Mouse (Mus musculus) embryonic facial prominence, embryonic 11.5 days (tissue): Measurements from ENCODE around the gene Rcn3. TPM values are rescaled to one million over a fixed set of nuclear protein-coding genes. Genes with fewer than 3 reads are reported as not detected.

ENCODE experiments used
- microRNA counts: library from miRNA; unstranded; fragments of <30 nt; microRNA quantifications from one replicate; lab custom pipeline; 2016
- microRNA-seq: library from miRNA; unstranded; fragments of <30 nt; microRNA quantifications from one replicate; pipeline ENCODE4, GENCODE M21; 2016; ENCODE audit warnings: borderline number of aligned reads
- polyA plus RNA-seq: library from polyadenylated mRNA; unstranded; fragments of >200 nt; fragmentation: Nextera tagmentation; extraction: Ambion mirVana; gene quantifications from 2 replicates; pipeline ENCODE4 v1.2.1, GENCODE M21; 2014

Gene Rcn3
- polyA plus RNA-seq, 1 experiment from 2014 or later: 221 TPM

MicroRNAs within 50 kb of the gene (microRNA counts, 519-probe panel; counts per million panel counts)
- microRNA mmu-miR-150 (lab: Ali Mortazavi, UCI): 1,441 counts per million, percentile 6 among the panel's probes with 10 or more counts

Small RNAs within 50 kb of the gene (microRNA-seq; reads per million reads assigned to microRNA genes)
- gene Mir150 (11.8 reads per million, percentile 13 among the genes with 10 or more reads in this experiment), gene Mir5121 (22.1 reads per million, percentile 22 among the genes with 10 or more reads in this experiment)

Other genes with a start within 250 kb of the Rcn3 start
- 32.4 and 42.5 TPM in 2 replicates for gene Akt1s1, start 243.2 kb downstream of the Rcn3 start, polyA plus RNA-seq
- gene Tbc1d17, start 243.1 kb downstream of the Rcn3 start, polyA plus RNA-seq: 55.1 and 75.1 TPM in 2 replicates
- 21.6 and 25.3 TPM in 2 replicates for gene Pnkp, start 235.1 kb downstream of the Rcn3 start, polyA plus RNA-seq
- 350 and 370 TPM in 2 replicates for gene Ptov1, start 222.4 kb downstream of the Rcn3 start, polyA plus RNA-seq
- gene Med25, start 199.5 kb downstream of the Rcn3 start, polyA plus RNA-seq: 44.5 and 50.3 TPM in 2 replicates
- 11.8 and 13.2 TPM in 2 replicates for gene Fuz, start 196.1 kb downstream of the Rcn3 start, polyA plus RNA-seq
- 70.1 and 70.3 TPM in 2 replicates for gene Ap2a1, start 162.7 kb downstream of the Rcn3 start, polyA plus RNA-seq
- 0.21 TPM in 1 of 2 replicates, not detected in the other for gene Tsks, start 149.0 kb downstream of the Rcn3 start, polyA plus RNA-seq
- 14.3 and 17.1 TPM in 2 replicates for gene Cpt1c, start 117.4 kb downstream of the Rcn3 start, polyA plus RNA-seq
- gene Prmt1, start 105.7 kb downstream of the Rcn3 start, polyA plus RNA-seq: 289 and 293 TPM in 2 replicates
- gene Irf3, start 94.6 kb downstream of the Rcn3 start, polyA plus RNA-seq: 62.4 and 71.9 TPM in 2 replicates
- gene Bcl2l12, start 93.5 kb downstream of the Rcn3 start, polyA plus RNA-seq: 69.9 and 71.7 TPM in 2 replicates
- gene Scaf1, start 75.9 kb downstream of the Rcn3 start, polyA plus RNA-seq: 40.0 and 41.1 TPM in 2 replicates
- 18.5 and 23.9 TPM in 2 replicates for gene Rras, start 74.3 kb downstream of the Rcn3 start, polyA plus RNA-seq
- gene Prr12, start 39.3 kb downstream of the Rcn3 start, polyA plus RNA-seq: 10.9 and 11.8 TPM in 2 replicates
- gene Nosip, start 29.8 kb downstream of the Rcn3 start, polyA plus RNA-seq: 59.2 and 63.8 TPM in 2 replicates
- 17.9 and 20.3 TPM in 2 replicates for gene Prrg2, start 29.5 kb downstream of the Rcn3 start, polyA plus RNA-seq
- gene Fcgrt, start 11.6 kb upstream of the Rcn3 start, polyA plus RNA-seq: 12.6 TPM in 2 replicates
- 1,561 and 1,602 TPM in 2 replicates for gene Rps11, start 32.2 kb upstream of the Rcn3 start, polyA plus RNA-seq
- gene Rpl13a, start 36.5 kb upstream of the Rcn3 start, polyA plus RNA-seq: 1,418 and 1,436 TPM in 2 replicates
- 0.20 TPM in 1 of 2 replicates, not detected in the other for gene Gm45713, start 44.0 kb upstream of the Rcn3 start, polyA plus RNA-seq
- 0.52 and 0.67 TPM in 2 replicates for gene Flt3l, start 44.2 kb upstream of the Rcn3 start, polyA plus RNA-seq
- 102 and 104 TPM in 2 replicates for gene Pih1d1, start 62.1 kb upstream of the Rcn3 start, polyA plus RNA-seq
- 32.3 and 39.1 TPM in 2 replicates for gene Aldh16a1, start 62.4 kb upstream of the Rcn3 start, polyA plus RNA-seq
- 1.1 and 1.6 TPM in 2 replicates for gene Slc17a7, start 71.7 kb upstream of the Rcn3 start, polyA plus RNA-seq
- 0.52 and 0.81 TPM in 2 replicates for gene Gfy, start 87.3 kb upstream of the Rcn3 start, polyA plus RNA-seq
- gene Pth2, start 88.8 kb upstream of the Rcn3 start, polyA plus RNA-seq: not detected in 2 replicates
- gene Ccdc155, start 112.7 kb upstream of the Rcn3 start, polyA plus RNA-seq: 0.41 and 0.42 TPM in 2 replicates
- 1.8 and 2.3 TPM in 2 replicates for gene Dkkl1, start 119.9 kb upstream of the Rcn3 start, polyA plus RNA-seq
- gene Tead2, start 123.5 kb upstream of the Rcn3 start, polyA plus RNA-seq: 276 and 285 TPM in 2 replicates
- 0.86 and 1.1 TPM in 2 replicates for gene Cd37, start 146.9 kb upstream of the Rcn3 start, polyA plus RNA-seq
- gene Slc6a16, start 148.9 kb upstream of the Rcn3 start, polyA plus RNA-seq: 0.21 TPM in 1 of 2 replicates, not detected in the other
- gene Slc6a21, start 185.3 kb upstream of the Rcn3 start, polyA plus RNA-seq: not detected in 2 replicates
- 5.0 and 7.2 TPM in 2 replicates for gene Trpm4, start 241.6 kb upstream of the Rcn3 start, polyA plus RNA-seq
- 0.33 and 0.34 TPM in 2 replicates for gene Hrc, start 243.1 kb upstream of the Rcn3 start, polyA plus RNA-seq